9 mouse cellular contexts compared by ENCODE assay signal in genomic region chr2:73059550-73060258, GRCm38 (mm10).
DNase-seq lines count a peak whose midpoint lies in the region; ATAC-seq lines count a peak whose summit lies in the region.
"Had no signal": no experiment of that assay in that cellular context is flagged by ENCODE, and none has a peak within 500 bp of the region (broad histone marks: within the 10 kb centered on the region; RNA-seq: fewer than 3 reads in every experiment).

No protein-coding gene starts in this region.

- H3K4me3 ChIP-seq in hindbrain, embryonic 13.5 days: no peak overlapping the region
- H3K4me3 ChIP-seq: neural tube, embryonic 12.5 days had no signal

- peak; percentile 9 for DNase-seq in cerebellum, adult 11 months
- peak; percentile 32 for DNase-seq in right cerebral cortex, postnatal 14 days
- no peak for DNase-seq in right cerebral cortex, postnatal 36 days (ENCODE audit: low spot score in 2 of 2)
- DNase-seq in embryo, embryonic 10.5 days (ENCODE audit: low spot score): peak; percentile 40
- peak; percentile 55 to 67 for DNase-seq in kidney, postnatal 25 days
- peak; percentile 41 to 73 for DNase-seq in spleen, adult 18-20 months

- no peak overlapping the region for H3K27ac ChIP-seq in hindbrain, embryonic 13.5 days
- H3K27ac ChIP-seq: neural tube, embryonic 12.5 days had no signal

- 0 out of 2 replicates have a peak, but pooled peaks cover 2% of the 10 kb centered on the region for H3K27me3 ChIP-seq in hindbrain, embryonic 13.5 days
- H3K27me3 ChIP-seq: neural tube, embryonic 12.5 days had no signal

- no peaks in the 10 kb centered on the region for H3K4me1 ChIP-seq in hindbrain, embryonic 13.5 days (replicated peaks)
- H3K4me1 ChIP-seq: neural tube, embryonic 12.5 days had no signal

- 42% methylated on average over 12 of the region's 12 CpGs for WGBS in hindbrain, embryonic 13.5 days

- H3K9ac ChIP-seq in hindbrain, embryonic 13.5 days: no peak overlapping the region
- H3K9ac ChIP-seq: neural tube, embryonic 12.5 days had no signal

- H3K4me2 ChIP-seq in hindbrain, embryonic 13.5 days: no peak overlapping the region
- H3K4me2 ChIP-seq: neural tube, embryonic 12.5 days had no signal

- no peaks in the 10 kb centered on the region for H3K36me3 ChIP-seq in hindbrain, embryonic 13.5 days
- H3K36me3 ChIP-seq: neural tube, embryonic 12.5 days had no signal

- H3K9me3 ChIP-seq in hindbrain, embryonic 13.5 days: no peaks in the 10 kb centered on the region
- H3K9me3 ChIP-seq: neural tube, embryonic 12.5 days had no signal

- ATAC-seq in cerebellum, adult (ENCODE audit: insufficient number of reproducible peaks, low FRiP score, low TSS enrichment): no peak
- ATAC-seq in hindbrain, embryonic 13.5 days (ENCODE audit: low FRiP score): no peak

Comparison
In these comparisons a context has a peak if more than half of its experiments do, and no peak if none do; other contexts are left out.
1. DNase-seq: peak in cerebellum, adult 11 months (single experiment), right cerebral cortex, postnatal 14 days (single experiment), embryo, embryonic 10.5 days (single experiment), kidney, postnatal 25 days (2 of 2) and spleen, adult 18-20 months (2 of 2); none in right cerebral cortex, postnatal 36 days (0 of 2).